Mouse (Mus musculus) heart, adult 8-10 months (tissue): Measurements from ENCODE around the gene Rab19. TPM values are rescaled to one million over a fixed set of nuclear protein-coding genes. Genes with fewer than 3 reads are reported as not detected.
A peak's percentile ranks its signal among the peaks of the same experiment; 100 is the strongest.
"Not testable (repeated sequence)": the region's sequence is repeated elsewhere in the genome, so short reads cannot be mapped to it uniquely, and the experiment has no call there.

Experiments used
- DNase-seq: peaks from one replicate; pipeline ENCODE4 v3.0.0; 2022; ENCODE audit warnings: low spot score
- total RNA-seq, 4 experiments: library from RNA; stranded (reverse); gene quantifications; 2 replicates each; pipeline ENCODE4 v1.2.4; 2022

Rab19 gene
- under 1 TPM in 3 of 4 experiments, not detected in 1; 0.29 to 0.75 (median 0.44) TPM for total RNA-seq

DNA sequence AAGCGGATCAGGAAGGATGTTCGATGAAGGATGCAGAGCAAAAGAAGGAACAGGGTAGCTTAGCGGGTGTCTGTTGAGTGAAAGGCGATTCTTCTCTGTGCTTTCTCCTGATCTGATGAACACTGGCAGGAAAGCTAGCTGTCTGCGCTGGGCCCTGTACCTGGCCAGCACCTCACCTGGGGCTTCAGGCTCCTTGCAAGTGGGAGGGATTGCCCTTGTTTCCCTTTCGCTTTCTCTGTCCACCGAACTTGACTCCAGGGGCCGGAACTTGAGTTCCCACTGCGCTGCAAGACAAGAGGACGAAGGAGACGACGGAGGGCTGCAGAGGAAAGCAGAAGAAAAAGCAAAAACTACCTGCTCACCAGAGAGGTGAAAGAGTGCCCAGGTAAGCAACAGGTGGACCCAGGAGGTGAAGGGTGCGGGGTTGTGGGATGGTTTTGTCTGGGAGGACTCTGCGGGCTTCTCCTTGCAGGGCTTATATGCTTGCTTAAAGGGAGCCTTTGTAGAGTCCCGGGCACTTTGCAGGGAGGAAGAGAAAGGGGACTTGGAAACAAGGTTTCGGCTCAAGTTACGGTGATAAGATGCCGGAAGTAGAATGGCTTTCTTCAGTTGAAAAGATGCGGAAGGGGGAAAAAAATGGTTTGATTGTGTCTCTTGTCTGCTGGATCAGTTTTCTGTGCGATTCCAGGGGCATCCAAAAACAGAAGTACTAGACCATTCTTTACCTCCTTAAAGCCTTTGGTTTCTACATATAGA lies at the start of gene Rab19:
Gene Rab19 (plus strand): TSS at position 51 of the 756 bp plus-strand sequence.
- DNase-seq: peak; percentile 32

DNA sequence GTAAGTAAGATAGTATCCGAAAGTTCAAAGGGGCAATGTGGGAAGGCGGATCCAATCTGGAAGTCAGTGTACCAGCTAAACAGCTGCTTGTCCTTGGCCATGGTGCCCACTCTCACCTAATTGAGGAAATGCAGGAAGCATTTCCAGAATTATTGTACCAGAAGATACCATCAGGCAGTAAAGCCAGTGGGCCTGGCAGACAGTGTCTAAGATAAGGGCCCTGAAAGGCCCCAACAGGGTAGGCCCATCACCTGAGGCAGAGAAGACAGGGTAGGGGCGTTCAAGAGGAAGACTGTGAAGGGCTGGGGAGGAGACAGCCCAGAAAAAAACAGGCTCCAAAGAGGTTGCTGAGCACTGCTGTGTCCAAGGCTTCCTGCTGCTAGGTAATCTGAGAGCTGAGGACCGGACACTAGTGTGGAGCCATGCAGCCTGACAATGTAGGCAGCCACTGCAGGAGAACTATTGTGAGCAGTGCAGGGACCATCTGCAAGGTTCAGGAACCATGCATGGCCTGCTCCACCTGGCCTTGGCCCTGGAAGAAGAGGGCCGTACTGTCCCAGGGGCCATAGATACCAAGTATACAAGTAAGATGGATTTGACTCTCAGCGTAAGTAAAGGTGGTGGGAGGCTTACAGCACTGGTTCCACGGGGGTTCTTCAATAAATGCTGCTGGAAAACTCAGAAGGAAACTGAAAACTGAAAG lies 48.8 kb upstream of the Rab19 start:
- no peak for DNase-seq

DNA sequence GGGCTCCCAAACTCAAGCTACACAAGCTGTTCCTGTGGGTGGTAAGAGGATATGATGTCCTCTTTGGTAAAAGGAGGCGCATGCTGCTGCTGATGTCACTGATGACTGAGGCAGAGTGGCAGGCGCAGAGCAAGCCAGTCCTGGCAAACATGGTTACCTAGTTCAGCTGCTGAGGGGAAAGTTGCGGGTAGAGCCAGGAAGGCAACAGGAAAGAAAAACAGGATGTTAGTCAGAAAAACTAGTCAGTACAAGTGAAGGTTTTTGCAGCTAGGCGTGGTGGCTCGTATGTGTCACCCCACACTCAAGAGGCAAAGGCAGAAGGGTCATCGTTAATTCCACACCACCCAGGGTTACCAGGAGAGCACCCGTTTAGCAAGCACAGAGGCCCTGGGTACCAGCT lies 46.8 kb upstream of the Rab19 start:
- no peak for DNase-seq

DNA sequence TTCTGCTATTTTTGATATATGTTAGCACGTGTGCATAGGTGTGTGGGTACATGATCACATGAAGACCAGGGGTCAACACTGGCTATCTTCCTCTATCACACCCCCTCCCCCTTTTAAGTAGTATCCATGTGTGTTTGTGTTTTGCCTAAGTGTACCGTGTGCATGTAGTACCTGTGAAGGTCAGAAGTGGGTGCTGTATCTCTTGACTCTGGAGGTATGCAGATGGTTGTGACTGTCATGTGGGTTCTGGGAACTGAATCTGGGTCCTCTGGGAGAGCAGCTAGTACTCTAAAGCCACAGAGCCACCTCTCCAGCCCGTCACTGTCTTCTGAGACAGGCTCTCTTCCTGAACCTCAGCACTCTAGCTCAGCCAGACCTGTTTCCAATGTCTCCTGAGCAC lies 46.1 kb upstream of the Rab19 start:
- no peak for DNase-seq

GRCm38 (mm10) chr6:39338359-39338758 lies 42.6 kb upstream of the Rab19 start:
- no peak for DNase-seq

DNA sequence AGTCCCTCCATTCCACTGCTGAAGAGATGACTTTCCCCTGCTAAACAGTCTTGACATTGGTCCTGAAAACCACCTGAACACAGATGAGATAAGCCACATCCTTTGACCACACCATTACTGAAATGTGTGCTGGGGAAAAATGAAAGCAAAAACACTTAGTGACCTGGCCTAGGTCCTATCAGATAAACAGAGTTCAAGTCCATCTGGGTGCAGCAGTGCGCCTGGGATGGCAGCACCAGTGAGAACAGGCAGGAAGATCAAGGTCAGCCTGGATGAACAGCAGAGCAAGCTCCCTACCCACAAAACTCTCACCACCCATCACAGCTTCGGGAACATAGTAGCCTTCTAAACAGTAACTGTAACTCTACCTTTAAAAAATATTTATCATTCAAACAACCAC lies 39.2 kb upstream of the Rab19 start:
- DNase-seq: no peak

DNA sequence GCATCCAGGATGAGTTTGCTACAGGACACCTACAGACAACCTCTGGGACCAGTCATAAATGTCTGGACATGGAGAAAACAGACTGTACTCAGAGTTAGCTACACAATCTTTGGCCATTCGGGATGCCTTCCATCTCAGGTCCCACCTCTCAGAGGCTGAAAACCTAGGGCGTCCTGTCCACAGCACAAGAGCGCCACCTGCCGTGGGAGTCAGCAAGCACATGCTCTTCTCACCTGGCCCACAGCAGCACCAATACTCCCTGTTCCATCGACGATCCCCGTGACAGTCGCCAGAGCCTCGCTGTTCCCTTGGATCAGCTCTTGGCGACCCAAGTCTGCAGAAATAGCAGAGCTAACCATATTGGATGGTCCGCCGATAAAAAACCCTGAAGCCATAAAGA lies 37.0 kb upstream of the Rab19 start:
- peak; percentile 81 for DNase-seq

DNA sequence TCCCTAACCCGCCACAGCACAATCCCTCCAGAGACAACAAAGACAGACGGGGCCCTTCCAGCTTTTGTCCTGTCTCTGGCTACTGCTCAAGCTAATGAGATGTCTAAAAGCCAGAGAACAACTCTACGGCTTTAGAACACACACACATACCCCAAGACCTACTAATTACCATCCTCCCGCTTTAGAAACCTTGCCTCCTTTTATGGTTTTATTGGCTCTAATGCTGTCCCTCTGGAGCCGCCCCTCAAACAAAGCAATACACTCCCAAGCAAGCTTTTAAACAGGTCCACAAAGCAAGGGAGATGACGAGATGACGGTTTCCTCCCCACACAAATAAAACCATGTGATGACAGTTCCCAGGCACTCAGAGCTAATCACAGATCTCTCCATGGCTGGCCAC lies 35.5 kb upstream of the Rab19 start:
- DNase-seq: no peak

DNA sequence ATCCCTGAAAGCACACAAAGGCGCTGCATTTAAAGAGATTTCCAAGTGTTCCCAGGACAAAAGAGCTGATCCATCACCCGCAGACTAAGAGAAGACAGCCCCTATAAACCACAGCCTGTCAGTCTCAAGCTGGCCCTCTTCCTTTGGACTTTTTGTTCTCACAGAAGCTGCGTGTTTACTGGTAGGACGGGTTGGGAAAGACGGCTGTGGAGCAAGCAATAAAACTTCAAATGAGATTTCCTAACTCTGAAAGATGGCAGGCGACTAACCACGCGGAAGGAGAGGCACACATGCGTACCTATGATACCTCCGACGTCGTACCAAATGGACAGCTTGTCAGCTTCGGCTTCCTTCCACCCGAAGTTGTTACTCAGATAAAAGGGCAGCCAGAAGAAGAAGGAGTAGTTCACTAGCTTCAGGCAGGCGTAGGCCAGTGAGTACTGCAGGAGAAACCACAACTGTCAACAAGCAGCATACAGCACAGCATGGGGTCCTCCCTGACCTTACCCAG lies 33.9 kb upstream of the Rab19 start:
- no peak for DNase-seq

DNA sequence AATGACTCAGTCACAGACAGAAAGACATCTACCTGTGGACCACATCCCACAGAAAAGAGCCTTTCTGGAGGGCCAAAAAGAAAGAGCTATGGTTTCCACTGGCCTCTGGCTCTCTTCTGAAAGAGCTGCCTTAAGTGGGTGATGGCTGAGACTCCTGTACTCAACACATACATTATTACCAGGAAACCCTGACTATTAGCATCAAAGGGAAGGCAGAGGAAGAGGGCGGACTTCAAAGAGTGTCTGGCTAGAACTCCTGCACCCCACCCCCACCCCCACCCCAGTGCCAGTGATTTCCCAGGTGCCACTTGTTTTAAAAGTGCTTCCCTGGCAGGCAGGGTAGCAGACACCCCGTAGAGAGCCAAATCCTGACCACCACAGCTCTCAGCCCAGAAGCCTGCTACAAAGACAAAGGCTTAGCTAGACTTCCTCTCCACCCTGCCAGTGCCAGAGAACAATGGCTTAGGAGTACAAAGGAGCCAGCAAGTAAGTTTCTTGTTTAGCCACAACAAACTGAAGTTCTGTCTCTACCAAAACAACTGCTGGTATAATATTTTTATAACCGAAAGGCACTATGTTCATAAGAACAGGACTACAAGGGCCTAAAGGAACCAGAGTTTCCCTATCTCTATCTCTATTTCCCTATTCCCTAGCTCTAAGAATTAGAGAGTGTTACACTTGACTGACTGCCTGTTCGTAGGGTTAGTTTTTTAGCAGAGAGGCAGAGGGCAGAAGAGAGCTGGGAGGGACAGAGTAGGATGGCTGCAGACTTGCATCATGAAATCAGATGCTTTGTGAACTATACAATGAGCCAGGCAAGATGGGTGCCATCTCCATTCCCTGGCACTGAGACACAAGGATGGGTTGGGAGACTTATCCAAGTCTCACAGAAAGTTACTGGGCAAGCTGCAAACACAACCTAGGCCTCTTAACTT lies 32.8 kb upstream of the Rab19 start:
- DNase-seq: peak; percentile 23

DNA sequence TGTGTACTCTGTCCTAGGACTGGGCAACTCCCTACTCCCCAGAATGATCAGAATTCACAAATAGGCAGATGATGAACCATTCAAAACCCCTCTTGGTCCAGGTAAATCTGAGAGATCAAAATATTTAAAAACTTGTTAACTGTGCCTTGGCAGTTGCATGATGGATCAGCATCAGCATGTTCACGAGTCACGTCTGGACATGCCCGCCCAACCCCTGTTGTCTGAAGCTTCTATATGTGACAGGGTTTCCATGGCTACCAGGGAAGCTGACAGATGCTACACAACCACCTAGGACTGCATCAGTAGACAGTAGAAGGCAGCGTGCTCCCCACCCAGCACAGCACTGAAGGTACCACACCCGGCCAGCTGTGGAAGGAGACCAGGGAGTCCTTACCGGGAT lies 32.0 kb upstream of the Rab19 start:
- DNase-seq: no peak

GRCm38 (mm10) chr6:39359207-39359606 lies 21.8 kb upstream of the Rab19 start:
- not testable (repeated sequence) for DNase-seq

DNA sequence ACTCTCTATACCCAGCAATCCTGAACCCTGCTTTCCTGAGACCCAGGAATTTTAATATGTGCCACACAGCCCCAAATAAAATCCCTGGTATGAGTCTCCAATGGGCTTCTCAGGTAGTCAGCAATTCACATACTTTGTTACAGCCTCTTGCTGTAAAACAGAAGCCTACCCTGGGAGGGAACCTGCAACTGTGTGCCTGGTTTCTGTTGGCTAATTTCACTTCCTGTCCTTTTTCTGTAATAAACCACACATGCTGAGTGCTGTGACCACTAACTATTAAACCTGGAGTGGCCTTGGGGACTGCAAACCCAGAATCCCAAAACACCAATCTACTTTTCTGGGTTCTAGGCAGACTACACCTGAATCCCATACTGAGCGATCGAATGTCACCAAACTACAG lies 18.3 kb upstream of the Rab19 start:
- no peak for DNase-seq

DNA sequence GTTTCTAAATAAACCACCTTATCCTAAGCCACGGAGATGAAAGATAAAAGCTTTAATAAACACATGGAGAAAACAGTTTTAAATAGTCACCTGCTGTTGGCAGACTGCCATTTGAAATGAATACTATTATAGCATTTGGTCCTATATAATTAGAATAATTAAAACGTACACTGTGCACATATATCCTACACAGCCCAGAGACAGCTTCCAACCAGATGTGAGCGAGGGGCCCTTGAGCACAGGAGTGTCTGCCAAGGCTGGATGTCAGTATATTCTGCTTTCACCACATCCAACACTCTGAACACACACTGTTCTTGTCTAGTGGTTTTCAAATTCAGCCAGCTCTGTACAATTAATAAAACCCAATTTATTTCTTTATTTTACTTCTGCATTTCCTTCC lies 11.3 kb upstream of the Rab19 start:
- no peak for DNase-seq

- DNase-seq: no peak
These were observed 8.9 kb upstream of the Rab19 start for GRCm38 (mm10) chr6:39372042-39372441.

DNA sequence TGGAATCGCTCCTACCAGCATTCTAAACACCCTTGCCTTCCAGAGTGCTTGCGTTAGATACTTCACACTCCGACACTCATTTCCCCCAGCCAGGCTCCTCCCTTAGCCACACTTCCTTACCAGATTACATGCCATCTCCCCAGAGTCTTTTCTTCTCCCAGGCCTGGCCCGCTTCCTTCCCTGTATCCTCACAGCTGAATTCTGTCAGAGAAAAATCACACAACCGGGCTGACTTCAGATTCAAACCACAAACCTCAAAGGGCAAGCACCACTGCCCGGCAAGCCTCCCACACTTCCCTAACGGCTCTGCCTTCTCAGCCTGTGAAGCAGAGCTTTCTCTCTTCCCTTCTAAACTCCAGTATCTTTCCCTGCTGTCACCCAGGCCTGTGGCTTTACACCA lies 8.2 kb upstream of the Rab19 start:
- DNase-seq: peak; percentile 73

DNA sequence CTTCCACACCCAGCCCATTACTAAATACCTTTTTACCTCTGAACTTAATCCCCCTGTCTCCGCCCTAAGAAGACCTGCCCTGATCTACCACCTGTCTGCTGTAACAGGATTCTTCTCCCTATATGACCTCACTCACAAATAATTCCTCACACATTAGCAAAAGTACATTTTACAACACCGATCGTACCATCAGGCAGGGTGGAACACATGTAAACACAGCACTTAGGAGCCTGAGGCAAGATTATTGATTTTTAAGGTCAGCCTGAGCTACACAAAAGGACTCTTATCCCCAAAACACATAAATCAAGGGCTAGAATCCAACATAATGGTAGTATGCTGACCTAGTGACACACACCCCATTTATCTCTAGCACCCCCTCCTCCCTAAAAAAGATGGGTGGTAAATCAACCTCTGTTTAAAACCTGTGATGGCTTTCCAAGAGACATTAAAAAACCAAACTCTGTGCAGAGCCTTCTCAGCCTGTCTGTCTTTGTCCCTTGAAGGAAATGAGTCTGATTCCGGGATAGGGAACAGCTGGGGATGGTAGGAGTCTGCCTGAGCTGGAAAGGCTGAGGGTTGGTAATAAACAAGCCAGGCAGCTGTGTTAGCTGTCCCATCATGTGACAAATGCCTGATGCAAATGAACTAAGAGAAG lies 7.5 kb upstream of the Rab19 start:
- no peak for DNase-seq

DNA sequence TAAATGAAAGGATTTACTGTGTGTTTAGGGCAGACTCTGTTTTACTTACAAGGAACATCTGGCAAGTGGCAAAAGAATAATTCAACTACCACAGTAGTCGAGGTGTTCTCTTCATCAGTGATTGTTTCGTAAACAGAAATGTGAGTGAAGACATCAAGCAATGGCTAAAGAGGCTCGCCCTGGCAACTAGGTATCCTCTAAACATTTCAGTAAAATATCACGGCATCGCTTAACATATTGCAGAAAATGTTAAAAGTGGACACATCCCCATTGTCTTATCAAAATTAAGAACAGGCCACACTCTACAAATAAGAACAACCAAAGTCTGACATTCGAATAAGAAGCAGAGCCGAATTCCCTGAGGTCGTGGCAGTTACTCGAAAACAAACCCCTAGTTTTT lies 4.2 kb upstream of the Rab19 start:
- no peak for DNase-seq

- peak; percentile 84 for DNase-seq
These were observed 3.6 kb upstream of the Rab19 start, which contains the start of gene Slc37a3 for GRCm38 (mm10) chr6:39377311-39377827. Gene Slc37a3 (minus strand): TSS chr6:39377675.

GRCm38 (mm10) chr6:39378161-39378835 lies 2.7 kb upstream of the Rab19 start:
- DNase-seq: not testable (repeated sequence)
